Mouse (Mus musculus) bone marrow, adult 2 months (tissue): ENCODE results near the gene Nr4a3.

Experiments used
- CTCF ChIP-seq: fragments of 200-500 bp; IDR thresholded peaks from 2 replicates; pipeline ENCODE4 v1.5.1; 2011; ENCODE audit warnings: low read length, control low read depth; ENCODE audit not compliant: control insufficient read depth, insufficient read depth
- POLR2A ChIP-seq: fragments of 200-500 bp; IDR thresholded peaks from 2 replicates; pipeline ENCODE4 v1.6.1; 2011; ENCODE audit warnings: low read depth, mild to moderate bottlenecking, control low read depth, low read length, borderline replicate concordance; ENCODE audit not compliant: control insufficient read depth

- TF ChIP-seq POLR2A (no peak), CTCF (no peak)
Observed at GRCm38 (mm10) chr4:48037646-48038045, 7.3 kb upstream of the Nr4a3 start.
